Mouse (Mus musculus) hindbrain, embryonic 11.5 days (tissue): ENCODE measurements around the gene Insig2. TPM values are rescaled to one million over a fixed set of nuclear protein-coding genes. Genes with fewer than 3 reads are reported as not detected.

Experiments
- ATAC-seq: fragments of 200-750 bp; cut with Nextera tagmentation; 2 replicates; pipeline ENCODE4 v1.8.0; 2017; ENCODE audit warnings: mild to moderate bottlenecking, moderate TSS enrichment, moderate library complexity; ENCODE audit not compliant: low FRiP score
- DNase-seq: peaks from one replicate; pipeline ENCODE4 v3.0.0-alpha.2; 2015; ENCODE audit warnings: low spot score
- H3K27ac ChIP-seq: fragments of 300-500 bp; sonication (generic); 2 replicates; pipeline ENCODE4 v1.5.1; 2014; ENCODE audit warnings: mild to moderate bottlenecking, low read depth, low read length
- H3K27me3 ChIP-seq: fragments of 300-500 bp; sonication (generic); 2 replicates; pipeline ENCODE4 v1.6.1; 2014; ENCODE audit warnings: mild to moderate bottlenecking, low read length, moderate library complexity, mixed read lengths; ENCODE audit not compliant: control insufficient read depth, insufficient read depth
- H3K36me3 ChIP-seq: fragments of 300-500 bp; sonication (generic); 2 replicates; pipeline ENCODE4 v1.6.1; 2014; ENCODE audit warnings: mild to moderate bottlenecking, low read length, moderate library complexity, mixed read lengths; ENCODE audit not compliant: control insufficient read depth, insufficient read depth
- H3K4me1 ChIP-seq: fragments of 300-500 bp; sonication (generic); replicated peaks from 2 replicates; pipeline ENCODE4 v1.6.1; 2014; ENCODE audit warnings: low read length, mixed read lengths; ENCODE audit not compliant: control insufficient read depth, insufficient read depth
- H3K4me2 ChIP-seq: fragments of 300-500 bp; sonication (generic); replicated peaks from 2 replicates; pipeline ENCODE4 v1.6.1; 2014; ENCODE audit warnings: mild to moderate bottlenecking, low read depth, low read length
- H3K4me3 ChIP-seq: fragments of 300-500 bp; sonication (generic); 2 replicates; pipeline ENCODE4 v1.5.1; 2014; ENCODE audit warnings: low read depth, low read length
- H3K9ac ChIP-seq: fragments of 300-500 bp; sonication (generic); 2 replicates; pipeline ENCODE4 v1.6.1; 2014; ENCODE audit warnings: low read depth, low read length
- H3K9me3 ChIP-seq: fragments of 300-500 bp; sonication (generic); 2 replicates; pipeline ENCODE4 v1.6.1; 2016; ENCODE audit warnings: low read length; ENCODE audit not compliant: control insufficient read depth
- WGBS: fragments of 180-500 bp; shearing (Covaris S2); extraction: QIAGEN DNeasy Blood & Tissue Kit; methylation state at CpG from one replicate; pipeline ENCODE4 v1.1.7; 2014; 5-methylcytosine and 5-hydroxymethylcytosine counted together
- polyA plus RNA-seq: library from polyadenylated mRNA; unstranded; fragments of >200 nt; fragmentation: Nextera tagmentation; extraction: Ambion mirVana; gene quantifications from 2 replicates; pipeline ENCODE4 v1.2.1, GENCODE M21; 2014

Insig2 gene
- polyA plus RNA-seq, 1 experiment from 2014 or later, result 19.1 TPM

GRCm38 (mm10) chr1:121333986-121334703 lies 1.8 kb upstream of the Insig2 start:
- no peaks in the 10 kb centered on the region for H3K36me3 ChIP-seq
- no peaks in the 10 kb centered on the region for H3K27me3 ChIP-seq
- no peak overlapping the region for H3K4me2 ChIP-seq
- no peak for DNase-seq
- no peak overlapping the region for H3K4me3 ChIP-seq
- H3K4me1 ChIP-seq, result no peaks in the 10 kb centered on the region
- H3K27ac ChIP-seq, result no peak overlapping the region
- 91% methylated on average over 4 of the region's 4 CpGs for WGBS
- H3K9ac ChIP-seq, result no peak overlapping the region
- no peak for ATAC-seq
- no peaks in the 10 kb centered on the region for H3K9me3 ChIP-seq

DNA sequence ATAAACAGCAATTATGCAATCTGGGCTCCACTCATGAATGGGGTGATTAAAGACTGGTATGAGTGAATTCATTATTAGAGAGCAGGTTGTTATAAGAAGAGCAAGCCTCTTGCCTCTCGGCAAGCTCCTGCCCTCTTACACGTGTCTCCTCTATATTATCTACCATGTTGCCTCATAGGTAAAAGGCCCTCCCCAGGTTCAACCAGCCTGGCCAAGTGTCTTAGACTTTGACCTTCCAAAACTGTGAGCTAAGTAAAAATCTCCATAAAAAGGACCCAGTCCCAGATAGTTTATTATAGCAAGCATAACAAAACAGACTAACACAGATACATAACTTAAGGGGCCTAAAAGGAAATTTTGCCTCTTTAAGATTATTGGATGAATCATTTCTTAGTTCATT lies 1.8 kb downstream of the Insig2 start:
- Histone ChIP-seq H3K27ac (no peak overlapping the region), H3K4me3 (no peak overlapping the region), H3K36me3 (no peaks in the 10 kb centered on the region), H3K9me3 (no peaks in the 10 kb centered on the region), H3K27me3 (no peaks in the 10 kb centered on the region), H3K4me1 (no peaks in the 10 kb centered on the region), H3K4me2 (no peak overlapping the region), H3K9ac (no peak overlapping the region)
- ATAC-seq (no peak), DNase-seq (no peak)
- 96% methylated on average over 2 of the region's 2 CpGs for WGBS

DNA sequence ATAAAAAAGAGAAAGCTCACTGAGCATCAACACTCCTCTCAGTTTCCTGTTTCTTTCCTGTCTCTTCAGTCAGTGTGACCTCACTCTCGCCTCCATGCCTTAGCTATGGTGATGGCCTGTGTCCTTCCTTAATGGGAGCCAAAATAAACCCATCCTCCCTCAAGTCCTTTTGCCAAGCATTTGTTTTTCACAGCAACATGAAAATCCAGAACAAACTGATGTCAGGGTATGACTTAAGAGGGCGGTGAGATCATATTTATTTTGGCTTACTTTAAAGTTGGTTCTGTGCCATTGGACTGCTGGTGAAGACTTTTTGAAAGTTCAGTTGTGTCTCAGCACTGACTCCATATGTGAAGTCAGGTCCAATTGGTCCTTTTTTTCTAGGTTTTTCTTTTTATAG lies 3.0 kb downstream of the Insig2 start:
- ATAC-seq (no peak), DNase-seq (no peak)
- 92% methylated on average over 2 of the region's 2 CpGs for WGBS
- Histone ChIP-seq H3K27me3 (no peaks in the 10 kb centered on the region), H3K27ac (no peak overlapping the region), H3K4me3 (no peak overlapping the region), H3K9me3 (no peaks in the 10 kb centered on the region), H3K9ac (no peak overlapping the region), H3K4me1 (no peaks in the 10 kb centered on the region), H3K36me3 (no peaks in the 10 kb centered on the region), H3K4me2 (no peak overlapping the region)

DNA sequence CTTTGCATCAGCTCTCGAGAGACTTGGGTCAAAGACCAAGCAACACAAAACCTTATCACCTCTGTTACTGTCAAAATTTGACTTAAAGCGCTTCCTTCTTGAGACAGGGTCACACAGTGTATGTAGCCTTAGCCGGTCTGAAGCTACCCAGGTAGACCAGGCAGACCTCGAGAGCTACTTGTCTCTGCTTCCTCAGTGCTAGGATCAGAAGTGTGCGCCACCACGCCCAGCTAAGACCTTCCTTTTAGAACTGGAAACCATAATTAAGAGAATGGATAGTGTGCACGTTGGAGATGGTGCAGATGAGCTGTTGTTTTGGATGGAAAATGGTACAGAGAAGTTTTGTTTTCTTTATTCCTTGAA lies 4.2 kb downstream of the Insig2 start:
- Histone ChIP-seq H3K4me2 (peak overlapping the region; percentile 76), H3K9ac (peak overlapping the region; percentile 86), H3K4me3 (peak overlapping the region; percentile 80), H3K9me3 (no peaks in the 10 kb centered on the region), H3K27me3 (no peaks in the 10 kb centered on the region), H3K4me1 (no peaks in the 10 kb centered on the region), H3K36me3 (no peaks in the 10 kb centered on the region), H3K27ac (peak overlapping the region; percentile 88)
- 4% methylated on average over 7 of the region's 7 CpGs for WGBS
- ATAC-seq (peak; percentile 71), DNase-seq (no peak)

DNA sequence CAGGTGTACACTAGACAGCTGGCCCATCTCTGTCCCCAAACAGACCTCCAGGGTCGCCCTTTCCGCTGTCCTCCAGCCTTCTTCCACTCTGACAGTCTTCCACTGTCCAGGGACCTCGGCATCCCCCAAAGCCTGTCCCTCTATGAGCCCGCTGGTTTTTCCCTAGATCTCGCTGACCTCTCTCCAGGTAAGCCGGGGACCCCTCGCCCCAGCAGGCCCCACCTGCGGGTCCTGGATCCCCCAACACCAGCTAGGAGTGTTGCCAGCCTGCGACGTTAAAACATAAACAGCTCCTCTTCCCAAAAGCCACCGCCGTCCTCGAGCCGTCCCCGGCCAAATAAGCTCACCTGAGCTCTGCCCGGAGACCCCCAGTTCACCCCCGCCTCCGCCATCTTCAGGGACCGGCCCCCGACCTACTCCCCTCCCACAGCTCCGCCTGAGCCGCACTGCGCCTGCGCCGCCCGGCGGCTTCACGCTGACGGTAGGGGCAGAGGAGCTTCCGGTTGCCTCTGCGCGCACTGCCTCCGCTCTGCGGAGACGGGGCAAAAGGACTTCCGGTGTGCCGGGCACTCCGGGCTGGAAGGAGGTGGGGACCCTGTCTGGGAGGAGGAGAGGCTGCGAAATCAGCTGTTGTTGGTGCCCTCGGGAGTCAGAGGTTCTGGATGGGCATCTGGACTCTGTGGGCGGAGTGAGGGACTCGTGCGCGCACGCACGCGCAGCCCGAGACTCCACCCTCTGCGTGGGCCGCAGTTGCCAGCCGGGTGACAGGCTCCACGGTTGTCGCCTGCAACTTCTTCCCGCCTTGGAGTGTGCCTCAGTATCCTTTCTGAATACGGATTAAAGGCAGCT lies 4.8 kb downstream of the Insig2 start:
- under 1% methylated on average over 54 of the region's 55 CpGs for WGBS
- Histone ChIP-seq H3K4me2 (peak overlapping the region; percentile 76), H3K9me3 (no peaks in the 10 kb centered on the region), H3K27ac (peak overlapping the region; percentile 88), H3K36me3 (no peaks in the 10 kb centered on the region), H3K9ac (peak overlapping the region; percentile 86), H3K27me3 (no peaks in the 10 kb centered on the region), H3K4me1 (no peaks in the 10 kb centered on the region), H3K4me3 (peak overlapping the region; percentile 80)
- peak; percentile 94 for DNase-seq
- ATAC-seq, result peak; percentile 99

DNA sequence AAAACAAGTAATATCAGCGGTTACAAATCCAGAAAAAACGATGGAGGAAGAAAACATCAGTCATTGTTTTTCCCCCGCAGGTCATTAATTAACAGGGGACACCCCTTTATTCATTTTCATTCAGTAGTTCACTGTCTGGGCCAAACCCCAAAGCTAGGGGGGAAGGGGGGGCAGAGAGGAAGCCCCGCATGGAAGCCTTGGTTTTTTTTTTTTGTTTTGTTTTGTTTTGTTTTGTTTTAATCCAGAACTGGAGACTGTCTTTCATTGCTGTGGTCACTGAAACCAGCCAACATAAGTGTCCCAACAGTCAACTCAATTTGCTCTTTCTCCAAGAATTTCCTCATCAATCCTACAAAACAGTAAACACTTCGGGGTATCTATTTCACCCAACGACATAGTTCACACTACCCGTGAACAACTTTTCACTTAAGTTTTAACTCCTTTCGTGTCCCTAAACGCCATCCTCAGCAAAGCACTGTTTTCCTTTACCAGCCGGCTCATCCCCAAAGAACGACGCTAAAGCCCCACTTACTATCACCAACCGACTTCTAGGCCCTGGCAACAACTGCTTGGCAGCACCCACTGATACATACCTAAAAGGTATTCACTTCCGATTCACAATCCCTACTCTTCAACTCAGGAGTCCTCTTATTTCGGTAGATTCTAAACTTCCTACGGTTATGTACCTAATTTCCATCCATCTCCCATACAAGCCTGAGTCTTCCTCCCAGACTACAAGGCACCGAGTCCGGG lies 5.6 kb downstream of the Insig2 start:
- DNase-seq (no peak), ATAC-seq (no peak)
- Histone ChIP-seq H3K27ac (no peak overlapping the region), H3K4me1 (no peaks in the 10 kb centered on the region), H3K27me3 (no peaks in the 10 kb centered on the region), H3K9ac (peak overlapping the region; percentile 86), H3K9me3 (no peaks in the 10 kb centered on the region), H3K36me3 (no peaks in the 10 kb centered on the region), H3K4me2 (peak overlapping the region; percentile 76), H3K4me3 (peak overlapping the region; percentile 80)
- WGBS, result 31% methylated on average over 18 of the region's 18 CpGs

GRCm38 (mm10) chr1:121323501-121323900 lies 8.9 kb downstream of the Insig2 start:
- DNase-seq (no peak), ATAC-seq (no peak)
- H3K4me3 ChIP-seq, result no peak overlapping the region
- no peak overlapping the region for H3K27ac ChIP-seq
- WGBS, result 75% methylated on average over 4 of the region's 4 CpGs
- H3K4me2 ChIP-seq, result no peak overlapping the region
- H3K4me1 ChIP-seq, result no peaks in the 10 kb centered on the region
- no peaks in the 10 kb centered on the region for H3K36me3 ChIP-seq
- no peaks in the 10 kb centered on the region for H3K27me3 ChIP-seq
- no peaks in the 10 kb centered on the region for H3K9me3 ChIP-seq
- no peak overlapping the region for H3K9ac ChIP-seq

DNA sequence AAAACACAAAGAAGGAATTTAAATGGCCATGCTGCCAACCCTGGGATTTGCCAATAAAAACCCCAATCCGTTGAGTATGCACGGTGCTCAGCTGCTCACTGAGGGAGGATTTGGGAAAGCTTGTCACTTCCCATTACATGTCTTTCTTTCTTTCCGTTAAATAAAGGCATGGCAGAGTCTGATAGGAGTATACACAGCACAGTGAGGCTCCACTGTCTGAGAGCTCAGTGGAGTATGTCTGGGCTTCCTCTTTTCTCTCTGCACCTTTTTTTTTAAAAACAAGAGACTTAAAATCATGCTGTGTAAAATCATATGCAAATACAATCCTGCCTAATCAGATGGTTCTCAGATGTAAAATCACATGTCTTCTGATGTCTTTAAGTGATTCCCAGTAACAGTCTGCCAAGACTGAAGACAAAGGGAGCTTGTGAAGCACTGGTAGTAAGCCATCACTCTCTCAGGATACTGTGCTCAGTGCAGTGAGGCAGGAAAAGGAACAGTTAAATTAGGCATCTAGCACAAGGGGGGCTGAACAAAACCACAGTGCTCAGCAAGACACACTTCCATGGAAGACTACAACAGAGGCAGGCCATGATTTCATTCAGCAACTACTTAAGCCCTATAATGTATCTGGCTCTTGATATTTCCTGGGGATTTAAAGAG lies 17.5 kb downstream of the Insig2 start:
- no peaks in the 10 kb centered on the region for H3K9me3 ChIP-seq
- H3K4me3 ChIP-seq, result no peak overlapping the region
- no peaks in the 10 kb centered on the region for H3K27me3 ChIP-seq
- no peak overlapping the region for H3K9ac ChIP-seq
- DNase-seq (no peak), ATAC-seq (peak; percentile 47; the same call in 1 of the 2 replicates)
- no peak overlapping the region for H3K27ac ChIP-seq
- 76% methylated on average over 3 of the region's 3 CpGs for WGBS
- peaks cover 3% of the 10 kb centered on the region; the same call in 1 of the 2 replicates for H3K36me3 ChIP-seq
- no peak overlapping the region for H3K4me2 ChIP-seq
- no peaks in the 10 kb centered on the region for H3K4me1 ChIP-seq
